Mouse (Mus musculus): Measurements from ENCODE around the gene Dbx1.

Dbx1 gene

GRCm38 (mm10) chr7:49636491-49637115 lies at the start of gene Dbx1:
Dbx1 (minus strand) TSS chr7:49636849.
- no peak for DNase-seq

DNA sequence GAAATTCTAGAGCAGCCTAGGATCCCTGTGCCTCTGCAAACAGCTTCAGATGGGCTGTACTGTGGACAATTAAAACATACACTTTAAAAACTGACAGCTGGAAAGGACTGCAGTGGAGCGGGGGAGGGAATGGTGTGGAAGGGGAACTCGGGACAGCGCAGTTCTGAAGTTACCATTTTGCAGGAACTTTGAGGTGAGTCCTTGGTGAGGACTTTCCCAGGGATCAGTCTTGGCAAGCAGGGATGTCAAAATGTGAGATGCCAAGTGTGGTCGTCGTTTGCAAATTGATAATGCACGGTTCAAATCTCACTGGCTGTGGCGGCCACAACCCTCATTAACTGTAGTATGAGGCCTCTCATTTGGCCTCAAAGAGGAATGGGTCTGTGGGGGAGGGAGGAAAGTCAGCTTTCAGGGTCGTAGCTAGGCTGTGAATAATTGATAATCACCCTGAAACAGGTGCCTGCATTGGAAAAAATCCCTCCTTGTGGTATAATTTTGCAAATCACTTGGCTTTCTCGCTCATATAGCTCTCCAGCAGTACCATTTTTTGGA lies 42.3 kb upstream of the Dbx1 start:
- DNase-seq: no peak

DNA sequence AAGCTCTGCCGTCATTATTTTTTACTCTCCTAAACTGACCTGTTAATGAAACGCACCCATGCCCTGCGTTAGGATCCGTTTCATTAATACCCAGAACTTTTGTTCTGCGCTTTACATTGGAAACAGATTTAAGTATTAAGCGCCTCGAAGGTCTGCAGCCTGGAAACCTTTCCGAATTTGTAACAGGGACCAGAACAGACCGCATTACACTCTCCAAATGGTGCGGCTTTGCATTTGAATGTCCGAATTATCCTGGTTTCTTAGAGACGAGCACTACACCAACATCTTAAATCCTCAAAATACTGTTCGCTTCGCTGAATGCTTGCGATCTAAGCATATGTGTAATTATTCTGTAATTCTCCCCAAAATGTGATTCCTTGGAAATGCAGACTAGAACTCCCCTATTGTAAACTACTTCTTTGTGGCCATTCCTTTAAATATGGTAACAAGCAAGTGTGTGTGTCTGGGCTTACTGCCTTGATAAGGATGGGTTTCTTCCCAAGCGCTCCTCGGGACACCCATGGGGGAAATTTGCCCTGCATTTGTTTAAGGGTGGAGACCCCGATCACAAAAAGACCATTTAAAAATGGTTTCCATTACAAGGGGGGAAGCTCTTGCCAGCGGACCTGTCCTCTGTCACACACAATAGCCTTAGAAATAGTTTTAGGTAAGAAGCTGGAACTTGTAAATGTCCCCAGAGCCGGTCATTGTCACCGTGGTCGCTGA lies 41.6 kb upstream of the Dbx1 start:
- no peak for DNase-seq

DNA sequence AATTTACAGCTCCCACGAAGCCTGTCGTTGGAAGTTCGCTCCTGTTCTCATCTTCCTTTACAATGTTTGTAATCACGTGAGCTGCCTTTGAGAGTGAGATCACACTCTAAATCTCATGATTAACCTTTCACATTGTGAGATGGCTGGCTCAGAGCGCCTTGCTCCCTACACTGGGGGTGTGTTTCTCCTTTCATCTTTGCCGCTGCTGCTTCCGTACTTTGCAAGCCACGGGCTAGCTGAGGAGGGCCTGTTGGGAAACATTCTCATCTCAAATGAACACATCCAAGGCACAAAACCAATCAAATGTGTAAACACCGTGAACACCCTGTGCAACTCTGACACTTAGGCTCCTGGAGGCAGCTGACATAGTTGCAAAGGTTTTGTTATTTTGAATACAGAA lies 40.5 kb upstream of the Dbx1 start:
- no peak for DNase-seq

DNA sequence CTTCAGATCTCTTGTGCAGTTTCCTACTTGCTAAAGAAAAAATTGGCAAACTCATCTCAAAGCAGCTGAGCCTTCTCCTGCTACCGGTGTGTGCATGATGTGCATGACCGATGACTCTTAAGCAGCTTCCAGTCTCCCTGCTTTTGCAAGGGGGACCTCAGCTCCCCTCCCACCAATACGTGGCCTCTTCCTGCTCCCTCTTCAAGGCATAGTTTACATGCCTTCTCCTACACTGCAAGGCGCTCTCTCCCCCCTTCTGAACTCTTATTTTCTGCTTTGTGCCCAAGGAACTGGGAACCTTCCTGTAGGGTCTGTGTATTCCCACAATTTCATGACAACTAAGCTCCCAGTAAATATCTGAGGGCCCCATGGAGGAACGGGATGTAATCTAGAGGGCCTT lies 40.0 kb upstream of the Dbx1 start:
- DNase-seq: no peak

DNA sequence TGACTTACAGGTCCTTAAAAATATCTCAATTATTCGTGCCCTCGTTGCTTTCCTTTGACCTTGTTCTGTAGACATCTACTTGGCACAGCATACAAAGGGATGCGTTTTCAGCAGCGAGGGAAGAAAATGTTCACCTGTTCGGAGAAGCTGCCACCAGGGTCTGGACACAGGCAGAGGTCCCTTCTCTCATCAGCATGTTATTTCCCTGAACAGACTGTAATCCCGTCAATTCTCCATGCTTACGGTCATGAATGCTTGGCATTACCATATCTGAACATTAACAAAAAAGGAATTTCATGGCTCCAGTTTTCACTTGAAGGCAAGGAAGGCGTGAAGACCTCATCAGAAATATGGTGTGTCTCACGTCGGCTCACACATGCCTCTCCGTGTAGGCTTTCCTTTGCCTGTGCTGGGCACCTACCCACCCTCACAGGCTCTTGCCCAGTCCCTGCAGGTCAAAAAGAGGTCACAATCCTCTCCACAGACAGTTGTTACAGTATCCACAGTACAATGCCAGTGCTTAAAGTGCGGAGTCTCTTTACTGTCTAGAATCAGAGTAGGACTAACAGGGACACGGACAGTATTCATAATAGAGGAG lies 31.7 kb upstream of the Dbx1 start:
- DNase-seq: no peak

GRCm38 (mm10) chr7:49663575-49663974 lies 26.9 kb upstream of the Dbx1 start:
- DNase-seq: no peak

- DNase-seq: no peak
These were observed 25.9 kb upstream of the Dbx1 start for GRCm38 (mm10) chr7:49662492-49663026.

DNA sequence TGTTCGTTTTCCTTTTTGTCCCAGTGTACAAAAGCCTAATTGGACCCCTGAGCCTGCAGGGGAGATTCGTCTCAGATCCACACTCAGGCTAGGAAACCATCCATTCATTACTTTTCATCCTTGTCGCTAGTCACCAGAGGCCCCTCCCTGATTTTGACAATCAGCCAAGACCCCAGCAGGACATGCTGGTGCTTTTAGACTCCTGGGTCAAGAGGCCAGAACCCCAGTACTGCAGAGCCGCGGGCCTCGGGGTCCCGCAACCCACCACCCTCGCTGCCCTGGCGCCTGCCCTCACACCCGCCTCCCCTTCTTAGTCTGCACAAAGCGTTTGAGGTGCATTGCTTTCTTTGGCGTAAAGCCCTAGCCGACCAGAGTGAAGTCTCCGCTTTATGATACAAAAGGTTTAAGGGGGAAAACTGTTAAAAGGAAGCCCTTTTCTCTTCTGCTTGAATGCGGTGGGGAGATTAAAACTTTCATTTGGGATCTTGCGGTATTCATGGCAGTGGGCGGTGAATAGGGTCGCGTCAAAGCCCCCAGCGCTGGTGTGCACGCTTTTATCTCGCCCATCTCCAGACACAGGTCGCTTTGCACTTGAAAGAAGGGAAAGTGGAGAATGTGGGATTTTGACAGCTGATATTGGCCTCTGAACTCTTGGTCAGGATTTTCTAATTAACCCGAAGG lies 25.3 kb upstream of the Dbx1 start:
- no peak for DNase-seq

DNA sequence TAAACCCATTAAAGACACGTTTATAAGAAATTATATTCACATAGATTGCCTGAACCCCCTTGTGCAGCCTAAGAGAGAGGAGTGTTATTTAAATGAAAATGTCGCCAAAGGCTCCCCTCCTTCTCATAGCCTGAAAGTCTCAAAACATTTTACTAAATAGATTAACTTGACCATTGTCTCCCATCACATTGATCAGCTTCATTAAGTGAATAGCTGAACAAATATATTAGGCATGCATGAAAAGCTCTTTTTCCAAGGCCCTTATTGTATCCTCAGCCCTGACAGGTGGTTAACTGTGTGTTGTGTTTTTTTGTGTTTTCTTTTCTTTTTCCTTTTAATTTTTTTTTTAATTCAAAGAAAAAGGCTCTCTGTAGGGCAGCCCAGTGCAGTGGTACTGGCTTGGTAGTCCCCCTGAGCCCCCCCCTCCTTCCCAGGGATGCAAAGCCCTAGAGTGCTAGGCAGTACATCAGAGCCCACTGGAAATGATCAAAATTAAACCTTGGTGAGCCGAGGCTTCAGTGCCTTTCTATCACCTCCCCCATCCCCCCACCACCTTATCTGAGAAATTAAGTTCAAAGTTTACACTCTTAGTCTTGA lies 4.2 kb upstream of the Dbx1 start:
- no peak for DNase-seq

- no peak for DNase-seq
These were observed 3.4 kb upstream of the Dbx1 start for GRCm38 (mm10) chr7:49639864-49640708.

- DNase-seq: no peak
These were observed 2.5 kb upstream of the Dbx1 start for GRCm38 (mm10) chr7:49638941-49639776.

GRCm38 (mm10) chr7:49637851-49638663 lies 1.4 kb upstream of the Dbx1 start:
- no peak for DNase-seq

- no peak for DNase-seq
These were observed 632 bp upstream of the Dbx1 start for GRCm38 (mm10) chr7:49637281-49637680.

- no peak for DNase-seq
These were observed 678 bp downstream of the Dbx1 start for GRCm38 (mm10) chr7:49635971-49636370.

DNA sequence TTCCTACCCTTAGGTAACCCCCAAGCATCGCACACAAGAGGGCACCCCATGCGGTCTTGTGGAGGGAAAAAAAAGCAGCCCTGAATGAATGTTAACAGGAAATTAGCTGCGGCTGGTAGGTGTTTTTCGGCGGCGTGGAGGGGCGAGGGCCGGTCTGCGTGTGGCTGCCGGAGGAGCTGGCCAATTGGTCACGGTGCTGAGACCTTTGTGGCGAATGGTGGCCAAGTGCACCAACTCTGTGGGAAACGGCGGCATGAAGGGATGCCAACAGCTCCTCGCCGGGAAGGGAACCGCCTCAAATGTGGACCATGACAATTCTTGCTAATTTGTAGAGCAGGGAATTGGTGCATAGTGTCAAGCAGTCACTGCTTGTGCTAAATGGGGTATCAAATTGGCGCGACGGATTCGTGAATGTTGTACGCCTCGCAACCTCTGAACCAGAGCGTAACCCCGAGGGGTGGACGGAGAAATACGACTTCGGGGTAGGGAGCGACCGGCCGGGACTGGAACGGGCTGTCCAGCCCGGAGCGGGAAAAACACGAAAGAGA lies 1.5 kb downstream of the Dbx1 start:
- DNase-seq: no peak

- DNase-seq: no peak
These were observed 2.2 kb downstream of the Dbx1 start for GRCm38 (mm10) chr7:49634291-49635073.

DNA sequence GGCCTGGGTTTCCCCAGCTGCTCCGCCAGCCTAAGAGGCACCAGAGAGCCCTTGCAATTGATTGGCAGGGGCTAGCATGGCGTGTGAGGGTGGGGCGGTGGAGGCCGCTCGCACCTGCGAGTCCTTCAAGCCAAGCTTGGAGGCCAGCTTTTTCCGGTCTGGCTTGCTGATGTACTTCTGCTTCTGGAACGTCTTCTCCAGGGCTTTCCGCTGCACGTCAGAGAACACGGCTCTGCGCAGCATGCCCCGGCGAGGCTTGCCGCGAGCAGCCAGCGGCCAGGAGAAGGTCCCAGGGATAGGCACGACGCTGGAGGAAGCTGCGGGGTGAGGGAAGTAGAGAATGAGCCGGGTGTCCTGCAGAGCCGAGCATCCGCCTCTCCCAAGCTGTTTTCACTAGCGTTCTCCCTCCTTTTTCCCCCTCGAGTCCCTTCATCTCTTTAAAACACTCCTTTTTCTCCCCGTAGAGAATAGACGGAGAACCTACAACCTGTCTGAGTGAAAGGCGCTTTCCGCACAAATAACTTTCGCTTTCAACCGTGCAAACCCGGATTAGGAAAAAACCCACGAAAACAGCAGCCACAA lies 3.2 kb downstream of the Dbx1 start:
- DNase-seq: no peak

All from cerebellum, adult 9-11 months (tissue).